Mouse (Mus musculus): ENCODE measurements around the gene Acta2.

Gene Acta2

GRCm38 (mm10) chr19:34270106-34270726 lies 14.8 kb upstream of the Acta2 start:
- no peak for DNase-seq (ENCODE audit: low spot score in 2 of 2)

- no peak for DNase-seq (ENCODE audit: low spot score in 2 of 2)
These were observed 13.6 kb upstream of the Acta2 start for GRCm38 (mm10) chr19:34268991-34269390.

- DNase-seq (ENCODE audit: low spot score in 2 of 2), result no peak
These were observed 10.3 kb upstream of the Acta2 start for GRCm38 (mm10) chr19:34265604-34266193.

GRCm38 (mm10) chr19:34262273-34262974 lies 7.0 kb upstream of the Acta2 start:
- DNase-seq (ENCODE audit: low spot score in 2 of 2), result no peak

DNA sequence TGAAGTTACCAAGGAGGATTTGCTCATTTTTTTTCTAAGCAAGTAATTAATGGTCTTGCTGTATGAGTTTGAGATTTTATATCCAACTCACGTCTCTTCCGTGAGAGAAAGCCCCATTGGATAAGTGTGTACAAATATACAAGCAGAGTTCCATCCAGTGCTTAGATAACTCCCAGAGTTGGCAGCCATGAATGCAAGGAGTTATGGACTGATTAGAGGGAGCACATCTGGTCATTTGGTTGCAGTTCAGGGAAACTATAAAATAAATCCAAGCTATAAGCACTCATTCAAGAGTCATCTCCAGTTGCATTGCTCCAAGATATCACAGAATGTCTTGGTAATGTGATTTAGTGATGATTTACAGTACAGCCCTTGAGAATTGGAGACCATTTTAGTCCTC lies 1.5 kb upstream of the Acta2 start:
- no peak for DNase-seq (ENCODE audit: low spot score in 2 of 2)

DNA sequence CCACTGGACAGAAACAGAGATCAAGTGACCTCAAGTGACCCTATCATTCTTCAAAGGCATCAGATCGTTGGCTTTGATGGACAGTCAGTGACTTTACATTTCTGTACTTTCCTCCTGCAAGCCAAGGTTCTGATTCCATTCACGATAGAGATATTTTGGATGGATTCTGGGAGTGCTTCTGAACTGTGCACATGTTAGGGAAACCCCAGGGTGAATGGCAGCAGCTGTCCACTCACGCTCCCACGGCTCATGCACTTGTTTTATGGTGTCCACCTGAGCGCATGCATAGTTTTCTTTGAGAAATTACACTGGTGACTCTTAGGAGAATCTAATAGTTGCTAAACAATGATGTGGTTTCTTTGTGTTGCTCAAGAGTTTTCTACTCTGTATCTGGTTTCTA lies 759 bp upstream of the Acta2 start:
- no peak for DNase-seq (ENCODE audit: low spot score in 2 of 2)

DNA sequence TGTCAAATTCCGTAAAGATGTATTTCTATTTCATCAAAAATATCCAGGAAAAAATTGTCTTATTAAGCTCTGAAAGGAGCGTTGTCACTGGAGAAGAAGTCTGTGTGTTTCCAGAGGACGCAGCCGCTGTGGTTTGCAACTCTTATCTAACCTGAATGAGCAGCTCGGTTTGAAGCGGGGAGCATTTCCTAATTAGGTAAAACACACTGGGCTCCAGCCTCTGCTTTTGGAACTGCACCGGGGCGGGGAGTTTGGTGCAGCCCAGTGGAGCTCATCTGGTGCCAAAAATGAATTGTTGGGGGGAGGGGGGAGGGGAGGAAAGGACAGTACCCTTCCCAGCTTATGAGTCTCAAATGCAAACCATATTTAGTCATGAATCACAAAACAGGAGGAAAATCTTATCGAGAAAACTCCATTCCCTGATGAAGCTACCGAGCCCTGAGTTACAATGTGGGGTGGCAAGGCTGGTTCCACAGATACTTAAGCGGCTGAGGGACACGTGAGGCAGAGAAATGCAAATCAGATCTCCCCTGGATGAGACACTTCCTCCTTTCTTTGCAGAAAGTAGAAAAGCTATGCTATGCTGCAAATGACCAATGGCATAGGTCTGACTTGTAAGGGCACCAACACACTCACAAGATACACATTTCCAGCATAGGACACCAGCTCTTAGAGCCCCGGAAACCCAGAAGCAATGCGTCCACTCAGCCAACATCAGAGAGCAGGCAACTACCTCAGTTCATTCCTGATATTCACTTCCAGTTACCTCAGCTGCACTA lies 1.1 kb downstream of the Acta2 start:
- peak in 1 of 2 experiments; percentile 22 for DNase-seq (ENCODE audit: low spot score in 2 of 2)

DNA sequence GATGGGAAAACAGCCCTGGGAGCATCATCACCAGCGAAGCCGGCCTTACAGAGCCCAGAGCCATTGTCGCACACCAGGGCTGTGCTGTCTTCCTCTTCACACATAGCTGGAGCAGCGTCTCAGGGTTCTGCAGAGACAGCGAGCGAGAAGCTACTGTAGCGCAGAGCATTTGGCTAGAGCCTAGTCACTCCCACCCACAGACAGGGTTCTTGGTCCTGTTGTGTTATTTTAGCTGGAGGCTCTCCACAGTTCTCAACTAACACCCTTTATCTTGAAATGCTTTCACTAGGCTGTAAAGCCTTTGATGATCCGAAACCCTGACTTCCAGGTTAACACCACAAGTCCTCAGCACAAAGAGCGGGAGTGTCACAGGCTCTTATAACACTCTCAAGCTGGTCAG lies 2.9 kb downstream of the Acta2 start:
- no peak for DNase-seq (ENCODE audit: low spot score in 2 of 2)

- DNase-seq (ENCODE audit: low spot score in 2 of 2), result no peak
These were observed 3.5 kb downstream of the Acta2 start for GRCm38 (mm10) chr19:34251900-34252299.

- DNase-seq (ENCODE audit: low spot score in 2 of 2), result no peak
These were observed 4.8 kb downstream of the Acta2 start for GRCm38 (mm10) chr19:34250621-34251020.

GRCm38 (mm10) chr19:34248558-34248957 lies 6.8 kb downstream of the Acta2 start:
- no peak for DNase-seq (ENCODE audit: low spot score in 2 of 2)

DNA sequence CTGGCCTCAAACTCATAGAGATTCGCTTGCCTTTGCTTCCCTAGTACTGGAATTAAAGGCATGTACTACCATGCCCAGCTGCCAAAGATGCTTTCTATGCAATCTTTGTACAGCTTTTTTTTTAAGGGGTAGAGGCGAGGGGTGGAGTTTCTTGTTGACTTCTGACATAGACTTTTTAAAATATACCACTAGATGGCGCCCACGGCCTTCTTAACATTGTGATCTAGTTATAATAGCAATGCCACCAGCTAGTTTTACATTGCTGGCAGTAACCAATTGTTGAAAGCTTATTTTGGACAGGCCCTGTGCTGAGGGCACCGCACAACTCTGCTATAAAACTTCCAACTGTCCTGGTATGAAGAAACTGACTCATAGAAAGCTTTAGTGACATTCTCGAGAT lies 11.3 kb downstream of the Acta2 start:
- DNase-seq (ENCODE audit: low spot score in 2 of 2), result peak; percentile 49 to 81

GRCm38 (mm10) chr19:34242925-34243324 lies 12.5 kb downstream of the Acta2 start:
- DNase-seq (ENCODE audit: low spot score in 2 of 2), result no peak

DNA sequence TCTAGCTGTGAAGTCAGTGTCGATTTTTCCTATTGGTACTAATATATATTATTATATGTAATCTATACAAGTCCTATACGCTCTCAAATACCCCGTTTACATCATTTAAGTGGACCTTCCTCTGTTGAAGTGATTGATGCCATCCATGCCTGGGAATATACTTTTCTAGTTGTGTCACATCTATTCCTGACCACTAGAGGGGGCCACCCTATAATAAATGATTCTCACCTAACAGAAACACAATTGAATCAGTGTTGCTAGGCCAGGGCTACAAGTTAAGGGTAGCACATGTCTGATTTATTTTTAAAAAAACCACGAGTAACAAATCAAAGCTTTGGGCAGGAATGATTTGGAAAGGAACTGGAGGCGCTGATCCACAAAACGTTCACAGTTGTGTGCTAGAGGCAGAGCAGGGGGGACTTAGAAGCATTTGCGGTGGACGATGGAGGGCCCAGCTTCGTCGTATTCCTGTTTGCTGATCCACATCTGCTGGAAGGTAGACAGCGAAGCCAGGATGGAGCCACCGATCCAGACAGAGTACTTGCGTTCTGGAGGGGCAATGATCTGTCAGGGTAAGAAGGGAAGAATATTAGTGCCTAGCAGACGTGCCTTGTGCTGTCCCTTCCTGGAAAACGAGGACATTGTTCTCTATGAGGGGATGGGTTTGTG lies 14.0 kb downstream of the Acta2 start:
- DNase-seq (ENCODE audit: low spot score in 2 of 2), result peak in 1 of 2 experiments; percentile 66

DNA sequence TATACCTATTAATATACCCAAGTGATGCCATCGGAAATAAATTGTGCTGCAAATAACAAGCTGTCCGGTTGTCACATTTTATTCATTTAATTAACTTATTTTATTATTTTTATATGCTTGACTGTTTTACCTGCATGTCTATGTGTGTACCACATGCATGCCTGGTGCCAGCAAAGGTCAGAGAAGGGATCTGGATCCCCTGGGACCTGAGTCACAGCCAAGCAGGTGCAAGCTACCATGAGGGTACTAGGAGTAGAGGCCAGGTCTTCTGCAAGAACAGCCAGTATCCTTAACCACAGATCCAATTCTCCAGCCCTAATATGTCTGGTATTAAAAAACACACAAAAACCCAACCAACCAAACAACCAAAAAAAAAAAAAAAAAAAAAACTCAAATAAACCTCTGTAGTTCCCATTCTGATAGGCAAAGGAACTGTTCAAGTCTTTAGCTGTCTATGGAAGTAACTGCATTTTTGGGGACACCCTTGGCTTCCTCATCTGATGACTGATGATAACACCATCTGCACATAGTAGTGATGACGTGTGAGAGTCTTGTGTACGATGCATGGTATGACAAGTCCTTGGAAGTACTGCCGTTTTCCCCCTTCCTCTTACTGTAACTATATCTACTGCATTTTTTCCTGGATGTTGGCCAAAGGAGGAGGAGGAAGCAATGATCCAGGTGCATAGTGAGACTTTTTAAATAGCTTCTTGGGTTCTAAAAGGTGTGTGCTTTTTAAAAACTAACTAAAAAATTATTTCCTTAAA lies 14.9 kb downstream of the Acta2 start:
- no peak for DNase-seq (ENCODE audit: low spot score in 2 of 2)

DNA sequence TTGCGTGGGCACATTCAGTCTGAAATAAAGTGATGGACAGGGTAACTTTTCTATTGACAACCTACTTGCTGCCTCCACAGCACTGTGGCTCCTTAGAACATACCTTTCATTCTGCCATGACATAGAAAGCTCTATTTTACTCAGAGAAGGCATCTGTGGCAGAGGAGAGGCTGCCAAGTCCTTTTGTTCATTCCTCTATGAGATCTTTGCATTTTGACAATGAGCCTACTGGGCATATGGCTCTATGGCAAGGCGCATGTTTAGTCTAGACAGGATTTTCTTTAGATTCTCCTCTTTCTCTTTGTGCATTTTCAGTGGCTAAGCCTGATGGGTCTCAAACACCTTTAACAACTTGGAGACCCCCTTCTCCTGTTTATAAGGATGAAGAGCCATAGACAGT lies 17.6 kb downstream of the Acta2 start:
- no peak for DNase-seq (ENCODE audit: low spot score in 2 of 2)

- DNase-seq (ENCODE audit: low spot score in 2 of 2), result no peak
These were observed 19.3 kb downstream of the Acta2 start for GRCm38 (mm10) chr19:34236049-34236448.

DNA sequence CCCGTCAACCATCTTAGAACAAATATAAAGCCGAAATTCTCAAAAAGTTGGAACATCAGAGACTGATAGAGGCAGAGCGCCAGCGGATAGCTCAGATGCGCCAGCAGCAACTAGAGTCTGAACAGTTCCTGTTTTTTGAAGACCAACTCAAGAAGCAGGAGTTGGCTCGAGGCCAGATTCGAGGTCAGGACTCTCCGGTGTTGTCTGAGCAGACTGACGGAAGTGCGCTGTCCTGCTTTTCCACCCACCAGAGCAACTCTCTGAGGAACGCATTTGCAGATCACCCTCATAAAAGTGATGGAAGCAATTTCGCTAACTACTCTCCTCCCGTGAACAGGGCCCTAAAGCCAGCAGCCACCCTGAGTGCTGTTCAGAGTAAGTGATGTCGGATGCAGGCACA lies 21.4 kb downstream of the Acta2 start:
- DNase-seq (ENCODE audit: low spot score in 2 of 2), result no peak

GRCm38 (mm10) chr19:34232326-34232725 lies 23.1 kb downstream of the Acta2 start:
- no peak for DNase-seq (ENCODE audit: low spot score in 2 of 2)

DNA sequence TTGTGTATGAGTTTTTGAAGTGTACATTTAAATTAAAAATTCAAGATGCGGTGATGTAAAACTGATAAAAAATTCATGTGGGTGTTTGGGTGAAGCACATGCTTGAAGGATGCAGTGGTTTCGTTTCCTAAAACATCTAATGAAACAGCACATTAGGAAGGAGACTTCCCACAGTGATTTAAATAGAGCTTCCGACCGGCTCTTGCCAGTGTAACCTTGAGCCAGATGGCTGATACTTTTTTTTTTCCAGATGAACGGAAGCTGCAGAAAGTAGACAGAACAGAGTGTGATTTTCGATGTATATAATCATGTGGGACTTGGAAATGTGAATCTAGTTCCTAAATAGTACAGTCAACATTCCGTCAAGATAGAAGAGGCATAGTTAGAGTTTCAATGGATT lies 23.8 kb downstream of the Acta2 start:
- no peak for DNase-seq (ENCODE audit: low spot score in 2 of 2)

GRCm38 (mm10) chr19:34222805-34223204 lies 32.6 kb downstream of the Acta2 start:
- no peak for DNase-seq (ENCODE audit: low spot score in 2 of 2)

Measured in thymus, postnatal 10 days (tissue).